Mouse (Mus musculus): ENCODE measurements at regions not wholly inside any gene's neighbourhood (a gene's known extent, or its start where the extent isn't known, plus 50 kb on each side); places are given as distances from the start of the nearest gene placed in this dataset.

DNA sequence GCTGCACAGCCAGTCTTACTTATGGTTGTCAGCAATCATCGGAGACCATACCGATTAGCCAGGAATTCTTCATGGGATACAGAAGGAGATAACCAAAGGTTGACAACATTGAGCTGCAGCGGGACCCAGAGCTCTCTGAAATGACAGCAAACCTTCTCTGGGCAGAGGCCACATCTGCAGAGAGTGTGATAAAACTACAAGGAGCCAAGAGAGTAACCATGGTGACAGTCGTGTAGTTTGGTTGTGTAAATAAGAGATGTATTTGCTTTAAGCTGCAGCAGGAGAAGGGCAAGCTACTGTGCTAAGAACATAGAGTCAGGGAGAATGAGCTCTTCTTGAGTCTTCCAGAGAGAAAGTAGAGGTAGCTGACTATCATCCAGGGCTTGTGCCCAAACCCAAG, 55.0 kb upstream of the Glrp1 start:
- TF ChIP-seq CTCF (IDR thresholded peaks at IDR 0.05; ENCODE audit: low read depth, low read length) (no peak), TAL1 (conservative IDR thresholded peaks at IDR 0.05; ENCODE audit: low read depth, low read length) (no peak), GATA1 (IDR thresholded peaks at IDR 0.05; ENCODE audit: borderline replicate concordance, low read length) (no peak), GATA2 (IDR thresholded peaks at IDR 0.05; ENCODE audit: borderline replicate concordance, low read depth, low read length) (no peak), POLR2AphosphoS5 (IDR thresholded peaks at IDR 0.05; ENCODE audit: insufficient replicate concordance, low read depth, low read length) (no peak)
